Mouse (Mus musculus): ENCODE measurements around the gene Ppy. TPM values are rescaled to one million over a fixed set of nuclear protein-coding genes. Genes with fewer than 3 reads are reported as not detected.
A peak's percentile ranks its signal among the peaks of the same experiment; 100 is the strongest.

Gene Ppy
- not detected in 2 replicates for polyA plus RNA-seq (2015; fragmentation: Nextera tagmentation; extraction: Ambion mirVana)

DNA sequence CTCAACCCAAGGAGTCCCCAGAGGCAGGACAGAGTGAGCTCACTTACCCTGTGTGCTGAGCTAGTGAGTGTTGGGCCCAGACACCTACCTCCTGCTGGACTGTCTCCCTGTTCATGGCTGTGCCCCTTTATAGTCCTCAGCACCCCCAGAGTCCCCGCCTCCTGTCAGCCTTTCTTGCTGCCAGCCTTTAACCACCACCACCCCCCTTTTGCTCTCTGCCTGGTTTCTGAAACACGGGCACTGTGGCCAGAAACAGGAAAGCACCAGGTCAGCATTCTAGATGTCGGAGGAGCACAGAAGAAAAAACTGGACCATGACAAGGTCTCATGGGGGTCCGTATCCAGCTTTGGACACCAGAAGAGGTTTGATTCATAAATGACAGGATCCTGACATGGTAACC, at the start of gene Ppy:
Ppy (minus strand) TSS at position 101 of the 400 bp plus-strand sequence.
- no peak within 1 kb of the TSS for H3K4me2 ChIP-seq
- H3K27ac ChIP-seq = no peak within 1 kb of the TSS
- ATAC-seq = no peak
- WGBS = 82% methylated on average over 4 of the region's 4 CpGs
- no peaks in the 10 kb centered on the region for H3K9me3 ChIP-seq (replicated peaks)
- H3K36me3 ChIP-seq (ENCODE audit: poor library complexity, severe bottlenecking) = no peaks in the 10 kb centered on the region
- H3K4me3 ChIP-seq = no peak within 1 kb of the TSS
- no peak within 1 kb of the TSS for H3K9ac ChIP-seq
- H3K27me3 ChIP-seq = peaks cover 62% of the 10 kb centered on the region
- peaks cover 14% of the 10 kb centered on the region for H3K4me1 ChIP-seq

GRCm38 (mm10) chr11:102147213-102147989, 46.3 kb upstream of the Ppy start:
- Histone ChIP-seq H3K4me2 (0 out of 2 replicates have a peak overlapping the region, but pooled peaks have one; percentile 16), H3K27me3 (peaks cover 73% of the 10 kb centered on the region), H3K4me1 (peaks cover 10% of the 10 kb centered on the region; the same call in 1 of the 2 replicates), H3K9me3 (replicated peaks) (no peaks in the 10 kb centered on the region), H3K27ac (no peak overlapping the region), H3K9ac (no peak overlapping the region), H3K36me3 (ENCODE audit: poor library complexity, severe bottlenecking) (peaks cover under 1% of the 10 kb centered on the region), H3K4me3 (no peak overlapping the region)
- ATAC-seq = no peak
- 13% methylated on average over 34 of the region's 34 CpGs for WGBS

- no peak overlapping the region for H3K4me2 ChIP-seq
- H3K9me3 ChIP-seq (replicated peaks) = no peaks in the 10 kb centered on the region
- ATAC-seq = no peak
- H3K4me1 ChIP-seq = peaks cover 10% of the 10 kb centered on the region; the same call in 1 of the 2 replicates
- peaks cover 75% of the 10 kb centered on the region for H3K27me3 ChIP-seq
- no peaks in the 10 kb centered on the region for H3K36me3 ChIP-seq (ENCODE audit: poor library complexity, severe bottlenecking)
- whole genome bisulfite sequencing = 12% methylated on average over 17 of the region's 17 CpGs
- H3K9ac ChIP-seq = no peak overlapping the region
- no peak overlapping the region for H3K27ac ChIP-seq
- H3K4me3 ChIP-seq = no peak overlapping the region
These were observed 45.4 kb upstream of the Ppy start for GRCm38 (mm10) chr11:102146531-102146930.

GRCm38 (mm10) chr11:102146005-102146404, 44.9 kb upstream of the Ppy start:
- H3K4me2 ChIP-seq = no peak overlapping the region
- no peak overlapping the region for H3K4me3 ChIP-seq
- no peaks in the 10 kb centered on the region for H3K9me3 ChIP-seq (replicated peaks)
- WGBS = 6% methylated on average over 16 of the region's 16 CpGs
- peaks cover 75% of the 10 kb centered on the region for H3K27me3 ChIP-seq
- ATAC-seq = no peak
- no peaks in the 10 kb centered on the region for H3K36me3 ChIP-seq (ENCODE audit: poor library complexity, severe bottlenecking)
- H3K27ac ChIP-seq = no peak overlapping the region
- no peak overlapping the region for H3K9ac ChIP-seq
- peaks cover 10% of the 10 kb centered on the region; the same call in 1 of the 2 replicates for H3K4me1 ChIP-seq

GRCm38 (mm10) chr11:102145471-102146001, 44.4 kb upstream of the Ppy start, which contains the start of gene Nags:
Gene Nags, plus strand, starts transcription at chr11:102145513.
- peaks cover 10% of the 10 kb centered on the region; the same call in 1 of the 2 replicates for H3K4me1 ChIP-seq
- no peaks in the 10 kb centered on the region for H3K9me3 ChIP-seq (replicated peaks)
- peaks cover 75% of the 10 kb centered on the region for H3K27me3 ChIP-seq
- H3K9ac ChIP-seq = no peak within 1 kb of the TSS
- under 1% methylated on average over 49 of the region's 50 CpGs for WGBS
- H3K4me3 ChIP-seq = peak within 1 kb of the TSS; percentile 17; the same call in 1 of the 2 replicates
- H3K36me3 ChIP-seq (ENCODE audit: poor library complexity, severe bottlenecking) = no peaks in the 10 kb centered on the region
- ATAC-seq = no peak
- no peak within 1 kb of the TSS for H3K27ac ChIP-seq
- H3K4me2 ChIP-seq = peak within 1 kb of the TSS; percentile 44

DNA sequence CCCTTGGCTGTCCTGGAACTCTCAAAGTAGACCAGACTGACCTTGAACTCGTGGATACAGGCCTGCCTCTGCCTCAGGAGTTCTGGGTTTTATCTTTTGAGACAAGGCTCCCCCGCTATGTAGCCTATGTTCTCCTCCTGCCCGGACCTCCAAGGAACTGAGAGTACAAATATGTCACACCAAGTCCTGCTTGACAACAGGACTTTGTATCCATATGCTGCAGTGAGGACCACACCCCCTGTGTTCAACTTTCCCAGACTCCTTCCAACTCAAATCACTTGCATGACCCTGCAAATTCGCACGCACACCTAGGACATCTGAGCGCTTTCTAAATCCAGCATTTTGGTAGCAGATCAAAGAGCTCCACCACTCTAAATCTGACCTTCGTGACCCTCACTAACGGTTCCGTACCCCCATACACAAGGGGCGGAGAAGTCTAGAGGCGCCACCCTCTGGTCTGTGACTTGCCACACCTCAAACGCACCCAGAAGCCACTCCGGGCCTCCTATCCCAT, 43.9 kb upstream of the Ppy start:
- ATAC-seq = no peak

GRCm38 (mm10) chr11:102142355-102142754, 41.2 kb upstream of the Ppy start:
- 73% methylated on average over 7 of the region's 7 CpGs for WGBS
- Histone ChIP-seq H3K4me2 (no peak overlapping the region), H3K27me3 (peaks cover 55% of the 10 kb centered on the region), H3K4me3 (no peak overlapping the region), H3K4me1 (peaks cover 8% of the 10 kb centered on the region; the same call in 1 of the 2 replicates), H3K36me3 (ENCODE audit: poor library complexity, severe bottlenecking) (no peaks in the 10 kb centered on the region), H3K9ac (no peak overlapping the region), H3K9me3 (replicated peaks) (no peaks in the 10 kb centered on the region), H3K27ac (no peak overlapping the region)
- no peak for ATAC-seq

More for the DNA sequence above, 43.9 kb upstream of the Ppy start:
- peaks cover 75% of the 10 kb centered on the region for H3K27me3 ChIP-seq
- no peak overlapping the region for H3K27ac ChIP-seq
- no peaks in the 10 kb centered on the region for H3K36me3 ChIP-seq (ENCODE audit: poor library complexity, severe bottlenecking)
- no peaks in the 10 kb centered on the region for H3K9me3 ChIP-seq (replicated peaks)
- H3K4me2 ChIP-seq = peak overlapping the region; percentile 44
- WGBS = 21% methylated on average over 13 of the region's 13 CpGs
- H3K4me1 ChIP-seq = peaks cover 10% of the 10 kb centered on the region; the same call in 1 of the 2 replicates
- H3K9ac ChIP-seq = no peak overlapping the region
- H3K4me3 ChIP-seq = peak overlapping the region; percentile 17; the same call in 1 of the 2 replicates

GRCm38 (mm10) chr11:102140508-102140907, 39.4 kb upstream of the Ppy start:
- Histone ChIP-seq H3K27me3 (peaks cover 44% of the 10 kb centered on the region), H3K27ac (no peak overlapping the region), H3K36me3 (ENCODE audit: poor library complexity, severe bottlenecking) (no peaks in the 10 kb centered on the region), H3K4me2 (no peak overlapping the region), H3K9me3 (replicated peaks) (no peaks in the 10 kb centered on the region), H3K4me1 (peaks cover 5% of the 10 kb centered on the region; the same call in 1 of the 2 replicates), H3K4me3 (no peak overlapping the region), H3K9ac (no peak overlapping the region)
- ATAC-seq = no peak
- 5% methylated on average over 5 of the region's 5 CpGs for WGBS

- Histone ChIP-seq H3K4me3 (peak overlapping the region; percentile 10; the same call in 1 of the 2 replicates), H3K4me2 (peak overlapping the region; percentile 56), H3K36me3 (ENCODE audit: poor library complexity, severe bottlenecking) (no peaks in the 10 kb centered on the region), H3K9ac (no peak overlapping the region), H3K9me3 (replicated peaks) (no peaks in the 10 kb centered on the region), H3K27ac (no peak overlapping the region), H3K4me1 (peaks cover 9% of the 10 kb centered on the region), H3K27me3 (peaks cover 23% of the 10 kb centered on the region)
- under 1% methylated on average over 18 of the region's 18 CpGs for WGBS
- ATAC-seq = peak; percentile 55; the same call in 1 of the 2 replicates
These were observed 37.3 kb upstream of the Ppy start for GRCm38 (mm10) chr11:102138447-102138740.

GRCm38 (mm10) chr11:102137625-102138446, 36.7 kb upstream of the Ppy start:
- no peak overlapping the region for H3K27ac ChIP-seq
- H3K4me1 ChIP-seq = peaks cover 9% of the 10 kb centered on the region
- ATAC-seq = peak; percentile 24; the same call in 1 of the 2 replicates
- H3K9me3 ChIP-seq (replicated peaks) = no peaks in the 10 kb centered on the region
- 45% methylated on average over 13 of the region's 13 CpGs for WGBS
- H3K27me3 ChIP-seq = peaks cover 18% of the 10 kb centered on the region
- peak overlapping the region; percentile 10; the same call in 1 of the 2 replicates for H3K4me3 ChIP-seq
- H3K36me3 ChIP-seq (ENCODE audit: poor library complexity, severe bottlenecking) = no peaks in the 10 kb centered on the region
- peak overlapping the region; percentile 56 for H3K4me2 ChIP-seq
- no peak overlapping the region for H3K9ac ChIP-seq

GRCm38 (mm10) chr11:102134516-102134915, 33.4 kb upstream of the Ppy start:
- Histone ChIP-seq H3K4me2 (no peak overlapping the region), H3K4me3 (no peak overlapping the region), H3K4me1 (peaks cover 9% of the 10 kb centered on the region), H3K27me3 (peaks cover 12% of the 10 kb centered on the region; the same call in 1 of the 2 replicates), H3K27ac (no peak overlapping the region), H3K9me3 (replicated peaks) (no peaks in the 10 kb centered on the region), H3K9ac (peak overlapping the region; percentile 45; the same call in 1 of the 2 replicates), H3K36me3 (ENCODE audit: poor library complexity, severe bottlenecking) (no peaks in the 10 kb centered on the region)
- ATAC-seq = no peak
- 23% methylated on average over 4 of the region's 4 CpGs for WGBS
